Mouse (Mus musculus): ENCODE measurements around the gene Hfe.
"Not testable (repeated sequence)": the region's sequence is repeated elsewhere in the genome, so short reads cannot be mapped to it uniquely, and the experiment has no call there.

Gene Hfe

DNA sequence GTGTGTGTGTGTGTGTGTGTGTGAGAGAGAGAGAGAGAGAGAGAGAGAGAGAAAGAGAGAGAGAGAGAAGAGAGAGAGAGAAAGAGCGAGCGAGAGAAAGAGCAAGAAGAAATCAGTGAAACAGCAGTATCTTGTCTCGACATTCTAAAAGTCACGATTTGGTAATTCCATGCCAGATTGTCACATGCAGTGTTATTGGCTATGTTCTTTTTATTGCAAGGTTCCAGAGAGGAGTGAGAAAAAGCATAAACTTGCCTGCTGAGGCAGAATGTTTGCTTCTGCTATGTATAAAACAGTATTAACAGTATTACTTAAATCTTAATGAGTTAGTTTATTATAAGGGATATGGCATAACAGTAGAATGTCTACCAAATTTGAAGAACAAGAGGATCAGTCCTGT, 24.7 kb downstream of the Hfe start:
- DNase-seq (ENCODE audit: low spot score): no peak

DNA sequence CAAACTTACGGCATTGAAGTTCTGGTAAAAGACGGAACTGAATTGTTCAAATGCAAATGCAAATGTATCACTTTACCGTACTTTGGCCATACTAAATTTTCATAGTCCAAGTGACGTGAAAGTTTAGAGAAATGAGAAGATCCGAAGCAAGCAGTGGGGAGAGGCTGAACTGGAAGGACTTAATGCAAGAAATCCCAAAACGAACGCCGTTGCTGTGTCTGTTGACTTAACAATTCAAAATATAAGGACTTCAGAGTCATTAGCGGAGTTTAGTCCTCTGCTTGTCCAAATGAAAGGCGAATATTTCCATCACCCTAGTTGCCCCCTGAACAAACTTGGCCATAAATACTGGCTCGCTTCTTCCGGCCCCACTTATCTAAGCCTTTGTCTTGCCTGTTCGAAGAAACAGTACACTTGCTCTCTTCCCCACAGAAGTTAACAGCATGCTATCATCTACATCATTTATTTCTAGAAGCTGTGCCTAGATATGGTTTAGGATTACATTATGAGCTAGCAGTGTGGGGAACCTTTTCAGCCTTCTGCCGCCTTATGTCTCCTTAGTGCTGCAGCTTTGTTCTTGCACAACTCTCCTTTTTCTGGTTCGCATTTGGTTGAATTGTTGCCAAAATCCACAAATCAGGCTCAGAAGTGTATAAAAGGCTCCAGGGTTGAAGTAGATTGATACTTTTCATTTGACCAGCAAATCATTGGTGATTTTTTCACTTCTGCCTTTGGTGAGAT, 25.4 kb downstream of the Hfe start:
- no peak for DNase-seq (ENCODE audit: low spot score)

DNA sequence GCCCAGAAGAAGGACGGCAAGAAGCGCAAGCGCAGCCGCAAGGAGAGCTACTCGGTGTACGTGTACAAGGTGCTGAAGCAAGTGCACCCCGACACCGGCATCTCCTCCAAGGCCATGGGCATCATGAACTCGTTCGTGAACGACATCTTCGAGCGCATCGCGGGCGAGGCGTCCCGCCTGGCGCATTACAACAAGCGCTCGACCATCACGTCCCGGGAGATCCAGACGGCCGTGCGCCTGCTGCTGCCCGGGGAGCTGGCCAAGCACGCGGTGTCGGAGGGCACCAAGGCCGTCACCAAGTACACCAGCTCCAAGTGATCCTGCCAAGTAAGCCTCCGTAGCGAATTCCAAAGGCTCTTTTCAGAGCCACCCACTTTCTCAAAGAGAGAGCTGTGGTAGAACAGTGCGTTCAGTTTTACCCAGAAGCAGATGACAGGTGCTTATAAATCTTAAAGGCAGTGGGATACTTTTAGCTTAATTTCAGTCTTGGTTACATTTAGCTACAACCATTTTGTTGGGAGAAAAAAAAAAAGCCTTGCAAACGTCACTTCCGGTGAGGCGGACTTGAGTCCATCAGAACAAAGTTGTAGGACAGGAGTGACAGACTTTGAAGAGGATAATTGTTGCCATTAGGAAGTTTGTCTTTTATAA, 26.2 kb downstream of the Hfe start:
- not testable (repeated sequence) for DNase-seq (ENCODE audit: low spot score)

DNA sequence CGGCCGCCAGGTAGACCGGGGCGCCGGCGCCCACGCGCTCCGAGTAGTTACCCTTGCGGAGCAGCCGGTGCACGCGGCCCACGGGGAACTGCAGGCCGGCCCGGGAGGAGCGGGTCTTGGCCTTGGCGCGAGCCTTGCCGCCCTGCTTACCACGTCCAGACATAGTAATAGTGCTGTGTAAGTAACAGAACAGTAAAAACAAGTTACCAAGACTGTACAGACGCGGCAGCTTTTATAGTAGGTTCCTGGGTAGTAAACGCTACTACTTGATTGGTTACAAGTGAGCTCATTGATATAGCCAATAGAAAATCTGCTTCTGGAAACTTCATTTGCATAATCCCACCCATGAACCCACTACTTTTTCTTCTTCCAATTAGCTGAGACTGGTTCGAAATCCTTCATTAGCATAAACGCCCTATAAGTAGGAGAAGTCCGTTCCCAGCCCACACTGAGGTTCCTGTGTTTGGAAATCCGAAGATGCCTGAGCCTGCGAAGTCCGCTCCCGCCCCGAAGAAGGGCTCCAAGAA, 26.8 kb downstream of the Hfe start, which contains the start of the genes Hist1h2ac and Hist1h2bc:
Gene Hist1h2ac, minus strand, starts transcription at position 194 of the 527 bp plus-strand sequence.
Gene Hist1h2bc, plus strand, starts transcription at position 445 of the 527 bp plus-strand sequence.
- DNase-seq (ENCODE audit: low spot score): peak; percentile 71

DNA sequence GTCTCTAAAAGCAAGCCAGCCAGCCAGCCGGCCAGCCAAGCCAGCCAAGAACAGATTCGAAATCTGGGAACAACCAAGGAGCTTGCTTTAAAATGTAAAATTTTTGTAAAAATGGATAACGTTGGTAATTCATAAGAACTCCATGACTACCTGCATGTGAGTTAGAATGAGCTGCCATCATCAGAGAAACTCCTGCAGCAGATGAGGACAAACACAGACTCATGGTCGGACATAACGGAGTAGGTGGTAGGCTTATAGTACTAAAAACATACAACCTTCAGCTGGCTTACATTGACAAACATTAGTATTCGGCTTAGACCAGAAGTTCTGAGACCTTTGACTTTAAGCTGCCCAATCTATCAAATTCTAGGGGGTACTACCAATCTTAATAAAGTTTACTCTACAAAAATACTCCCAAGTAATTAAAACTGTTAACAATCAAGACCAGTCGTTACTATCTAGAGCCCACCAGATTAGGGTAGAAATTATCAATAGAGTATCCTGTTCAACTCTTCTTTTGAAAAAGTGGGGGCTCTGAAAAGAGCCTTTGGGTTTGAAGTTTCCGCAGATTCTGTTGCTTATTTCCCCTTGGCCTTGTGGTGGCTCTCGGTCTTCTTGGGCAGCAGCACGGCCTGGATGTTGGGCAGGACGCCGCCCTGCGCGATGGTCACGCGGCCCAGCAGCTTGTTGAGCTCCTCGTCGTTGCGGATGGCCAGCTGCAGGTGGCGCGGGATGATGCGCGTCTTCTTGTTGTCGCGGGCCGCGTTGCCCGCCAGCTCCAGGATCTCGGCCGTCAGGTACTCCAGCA, 27.5 kb downstream of the Hfe start:
- not testable (repeated sequence) for DNase-seq (ENCODE audit: low spot score)

DNA sequence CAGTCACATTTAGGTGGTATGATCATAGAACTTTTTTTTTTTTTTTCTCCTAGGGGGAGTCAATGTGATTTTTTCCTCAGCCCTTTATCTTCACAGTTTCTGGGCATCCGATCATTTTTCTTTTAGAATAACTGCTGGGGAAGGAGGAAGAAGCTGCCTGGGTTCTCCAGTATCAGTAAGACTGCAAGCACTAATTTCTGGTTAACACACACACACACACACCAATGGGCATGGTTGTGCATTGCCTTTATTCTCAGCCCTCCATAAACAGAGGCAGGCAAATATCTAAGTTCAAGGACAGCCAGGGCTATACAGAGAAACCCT, 28.1 kb downstream of the Hfe start:
- DNase-seq (ENCODE audit: low spot score): no peak

DNA sequence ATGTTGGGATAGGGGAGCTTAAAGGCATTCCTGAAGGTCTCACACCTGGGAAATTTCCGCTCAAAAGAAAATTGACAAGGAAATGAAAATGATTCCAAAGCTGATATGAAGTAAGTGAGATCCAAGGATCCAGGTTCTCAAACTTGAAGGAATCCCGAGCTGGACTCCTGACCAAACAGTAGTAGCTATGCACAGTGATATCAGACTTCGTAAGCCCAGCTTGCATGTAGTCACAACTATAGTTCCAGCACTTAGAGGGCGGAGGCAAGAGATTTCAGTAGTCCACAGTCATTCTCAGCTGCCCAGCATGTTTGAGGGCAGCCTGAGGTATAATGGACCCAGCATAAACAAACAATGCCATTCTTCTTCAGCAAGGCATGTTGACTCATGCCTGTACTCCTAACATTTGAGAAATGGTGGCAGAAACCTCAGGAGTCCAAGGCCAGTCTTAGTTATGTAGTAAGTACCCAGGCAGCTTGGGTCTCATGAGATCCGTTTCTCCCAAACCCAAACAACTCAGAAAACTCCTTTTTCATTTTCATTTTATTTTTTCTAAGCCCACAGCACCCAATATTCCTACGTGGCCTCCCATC, 28.6 kb downstream of the Hfe start:
- no peak for DNase-seq (ENCODE audit: low spot score)

DNA sequence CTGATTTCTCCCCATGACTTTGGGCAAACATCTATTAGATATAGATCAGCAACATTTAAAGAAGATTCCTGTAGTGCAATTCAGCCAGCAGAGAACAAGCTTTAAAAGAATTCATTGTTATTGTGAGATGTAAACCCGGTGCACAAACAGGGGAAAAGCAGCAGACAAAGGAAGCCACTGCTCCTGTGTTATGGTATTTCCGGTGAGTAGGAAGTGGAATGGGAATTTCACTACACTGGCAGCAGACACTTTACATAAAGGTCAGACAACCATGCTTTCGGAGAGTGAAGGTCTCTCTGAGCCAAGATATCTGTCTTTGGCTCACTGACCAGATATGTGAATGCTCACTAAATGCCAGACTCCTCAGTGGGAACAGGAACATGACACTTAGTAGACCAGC, 48.1 kb downstream of the Hfe start:
- DNase-seq (ENCODE audit: low spot score): no peak

DNA sequence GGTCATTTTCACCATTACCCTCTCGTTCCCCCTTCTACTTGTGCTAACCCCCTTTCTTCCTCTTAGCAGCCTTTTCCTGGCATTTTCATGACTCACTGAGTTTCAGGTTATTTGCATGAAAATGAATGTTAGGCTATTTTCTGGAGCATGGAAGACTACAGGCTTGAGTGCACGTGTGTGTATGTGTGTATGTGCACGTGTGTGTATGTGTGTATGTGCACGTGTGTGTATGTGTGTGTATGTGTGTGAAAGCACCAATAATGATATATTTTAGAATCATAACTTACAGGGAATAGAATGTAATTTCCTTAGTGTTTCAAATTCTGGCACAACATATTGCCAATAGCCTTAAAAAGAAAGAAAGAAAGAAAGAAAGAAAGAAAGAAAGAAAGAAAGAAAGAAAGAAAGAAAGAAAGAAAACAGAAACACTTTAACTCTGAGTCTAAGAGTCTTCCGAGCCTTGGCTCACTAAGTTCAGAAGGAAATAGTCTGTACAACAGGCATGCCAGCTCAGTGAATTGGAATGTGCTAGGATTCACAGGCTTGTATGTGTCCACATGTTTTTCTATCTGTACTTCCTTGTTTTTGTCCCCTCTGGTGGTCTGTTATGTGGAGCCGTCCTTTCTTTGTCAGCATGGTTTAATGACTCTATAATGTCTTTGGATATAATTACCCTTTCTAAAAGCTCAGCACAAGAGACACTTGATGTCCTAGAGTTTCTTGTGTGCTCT, 50.9 kb downstream of the Hfe start:
- DNase-seq (ENCODE audit: low spot score): no peak

Data from testis, postnatal 10 days (tissue).